Mouse (Mus musculus) thymus, postnatal 14 days (tissue): Measurements from ENCODE around the gene Vmn1r197.
"Not testable (repeated sequence)": the region's sequence is repeated elsewhere in the genome, so short reads cannot be mapped to it uniquely, and the experiment has no call there.

Source experiments
- DNase-seq: peaks from one replicate; pipeline ENCODE4 v3.0.0; 2021

Vmn1r197 gene

DNA sequence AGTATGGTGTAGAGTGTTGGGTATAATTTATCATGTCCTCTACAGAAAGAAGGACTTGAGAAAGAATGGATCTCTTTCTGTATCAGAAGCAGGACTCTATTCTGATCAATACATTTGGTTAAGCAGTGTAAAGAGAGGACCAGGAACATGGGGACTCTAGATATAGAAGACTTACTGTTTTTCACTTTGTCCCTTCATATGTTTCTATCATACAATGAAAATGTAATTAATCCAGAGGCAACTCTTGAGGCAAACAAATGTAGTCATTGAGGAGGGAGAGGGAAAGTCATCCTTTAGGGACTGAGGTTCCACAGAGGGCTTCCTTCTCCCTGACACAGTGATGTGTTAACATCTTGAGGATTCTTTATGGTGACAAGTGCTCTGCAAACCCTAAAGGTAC, at the start of gene Vmn1r197:
Vmn1r197 (plus strand) TSS at position 301 of the 400 bp plus-strand sequence.
- DNase-seq = no peak

DNA sequence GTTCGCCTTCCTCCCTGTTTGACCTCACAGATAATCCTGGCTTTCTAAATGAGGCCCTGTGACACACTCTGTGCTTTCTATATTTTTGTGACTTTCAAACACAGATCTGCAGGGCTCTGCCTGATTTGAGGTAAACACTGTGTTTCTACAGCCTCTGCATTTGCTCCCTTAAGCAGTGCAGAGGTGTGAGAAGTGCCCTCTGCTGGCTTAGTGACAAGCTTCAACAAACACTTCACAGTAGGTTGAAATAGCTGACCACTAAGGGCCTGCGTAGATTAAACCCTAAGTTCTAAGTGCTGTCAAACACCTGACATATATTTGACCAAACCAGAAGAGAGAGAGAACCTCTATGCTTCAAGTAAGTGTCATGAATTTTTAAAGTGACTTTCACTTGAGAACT, 39.8 kb upstream of the Vmn1r197 start:
- no peak for DNase-seq

DNA sequence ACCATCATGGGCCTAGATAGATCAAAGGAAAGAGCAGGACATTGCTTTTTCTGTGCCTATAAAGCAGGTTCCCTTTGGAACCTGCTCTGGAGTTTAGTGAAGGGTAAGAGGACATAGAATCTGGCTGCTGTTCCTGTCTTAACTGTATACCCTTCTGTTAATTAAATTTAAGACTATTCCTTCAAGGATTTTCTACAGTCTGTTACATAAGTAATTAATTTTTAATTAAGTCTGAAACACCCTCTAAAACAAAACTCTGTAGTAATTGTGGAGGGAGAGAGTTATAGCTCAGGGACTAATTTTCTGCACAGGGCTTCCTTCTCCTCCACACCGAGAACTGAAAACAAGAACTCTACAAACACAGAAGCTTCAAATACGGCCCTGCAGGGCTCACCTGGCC, 34.8 kb upstream of the Vmn1r197 start, which contains the start of gene Vmn1r196:
Vmn1r196 (plus strand) TSS at position 301 of the 400 bp plus-strand sequence.
- no peak for DNase-seq

DNA sequence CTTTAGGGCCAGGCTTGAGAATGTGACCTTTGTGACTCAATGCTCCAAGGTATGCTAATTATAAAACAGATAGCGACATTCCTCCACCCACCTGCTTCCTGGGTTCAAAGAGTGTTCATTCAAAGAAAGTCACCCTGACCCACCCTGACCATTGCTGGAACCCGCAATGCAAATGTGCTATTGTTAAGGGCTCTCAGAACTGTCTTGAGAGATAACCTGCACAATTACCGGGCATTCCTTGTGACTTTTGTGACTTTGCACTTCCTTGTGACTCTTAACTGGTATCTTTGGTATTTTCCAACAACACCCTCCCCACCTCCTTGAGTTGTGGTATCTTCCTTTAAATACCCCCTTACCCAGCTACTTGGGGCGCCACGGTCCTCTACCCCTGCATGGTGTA, 16.3 kb upstream of the Vmn1r197 start:
- DNase-seq = not testable (repeated sequence)

DNA sequence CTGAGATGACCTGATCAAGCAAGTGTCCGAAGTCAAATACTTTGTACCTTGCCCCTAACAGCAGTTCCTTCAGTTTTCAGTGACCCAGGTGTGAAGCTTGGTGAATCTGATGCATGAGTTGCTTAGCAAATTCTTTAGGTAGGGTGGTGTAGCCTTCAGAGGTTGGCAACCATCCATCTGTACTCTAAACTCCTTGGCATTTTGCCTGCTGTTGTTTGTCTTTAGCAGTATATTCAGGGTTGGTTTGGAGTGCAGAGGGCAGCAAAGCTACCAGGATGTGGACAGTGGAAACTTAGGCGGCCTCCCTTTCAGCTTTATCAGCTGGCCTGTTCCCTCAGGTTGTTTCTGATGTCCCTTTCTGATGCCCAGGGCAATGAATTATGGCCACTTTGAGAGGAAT, 9.0 kb upstream of the Vmn1r197 start:
- DNase-seq = no peak

DNA sequence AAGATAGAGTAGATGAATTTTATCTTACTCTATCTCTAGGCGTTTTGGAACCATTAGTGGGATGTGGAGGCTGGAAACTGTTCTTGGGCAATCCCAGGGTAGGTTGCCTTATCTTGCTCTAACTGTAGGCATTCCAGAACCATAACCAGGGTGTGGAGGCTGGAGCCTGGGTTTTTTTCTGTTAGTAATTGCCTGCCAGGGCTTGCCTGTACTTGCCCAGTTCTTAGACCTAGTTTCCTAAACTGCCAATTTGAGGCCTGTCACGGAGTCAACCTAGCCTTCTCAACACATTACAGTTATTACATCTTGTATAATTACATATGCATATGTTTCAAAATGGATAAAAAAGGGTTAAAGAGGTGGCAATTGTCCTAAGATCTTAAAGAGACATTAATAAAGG, 7.0 kb upstream of the Vmn1r197 start:
- no peak for DNase-seq

DNA sequence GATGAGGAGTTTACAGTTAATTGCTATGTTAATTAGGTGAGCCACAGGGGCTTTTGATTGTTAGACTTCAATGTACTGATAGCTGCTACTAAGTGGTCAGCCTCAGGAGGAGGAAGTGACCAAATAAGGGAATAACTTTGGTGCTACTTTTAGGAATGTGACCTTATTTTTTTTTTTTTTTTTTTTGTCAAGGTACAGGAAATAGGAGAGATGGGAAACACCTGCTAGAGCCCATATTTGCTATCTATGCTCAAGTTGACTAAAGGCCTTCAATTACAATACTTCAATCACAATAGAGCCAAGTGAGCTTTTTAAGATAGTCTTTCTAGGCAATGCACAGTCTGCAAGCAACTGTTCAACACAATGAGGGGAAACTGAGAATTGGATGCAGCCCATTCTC, 4.3 kb upstream of the Vmn1r197 start:
- no peak for DNase-seq

DNA sequence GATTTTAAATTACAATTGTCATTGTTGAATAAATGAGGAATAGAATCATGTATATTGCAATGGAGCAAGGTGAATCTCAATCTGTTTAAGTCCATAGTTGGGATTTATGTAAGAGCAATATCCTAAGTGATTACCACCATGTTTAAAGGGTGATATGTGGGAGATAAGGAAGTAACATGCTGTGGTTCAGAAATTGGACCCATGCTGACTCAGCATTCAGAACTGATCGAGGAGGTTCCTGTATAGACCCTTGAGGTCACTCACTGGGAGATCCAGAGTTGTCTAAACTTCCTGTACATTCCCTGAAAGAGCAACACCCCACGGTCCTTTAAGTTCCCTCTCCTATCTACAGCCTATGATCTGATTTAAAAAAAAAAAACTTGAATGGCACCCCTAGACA, 8.9 kb downstream of the Vmn1r197 start:
- no peak for DNase-seq

DNA sequence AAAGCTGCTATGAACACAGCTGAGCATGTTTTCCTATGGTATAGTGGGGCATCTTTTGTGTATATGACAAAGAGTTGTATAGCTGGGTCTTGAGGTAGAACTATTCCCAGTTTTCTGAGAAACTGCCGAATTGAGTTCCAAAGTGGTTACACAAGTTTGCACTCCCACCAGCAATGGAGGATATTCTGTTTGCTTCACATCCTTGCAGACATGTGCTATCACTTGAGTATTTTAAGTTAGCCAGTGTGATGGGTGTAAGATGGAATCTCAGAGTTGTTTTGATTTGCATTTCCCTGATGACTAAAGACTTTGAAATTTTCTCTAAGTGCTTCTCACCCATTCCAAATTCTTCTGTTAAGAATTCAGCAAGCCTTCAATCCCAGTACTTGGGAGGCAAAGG, 11.2 kb downstream of the Vmn1r197 start:
- DNase-seq = no peak

DNA sequence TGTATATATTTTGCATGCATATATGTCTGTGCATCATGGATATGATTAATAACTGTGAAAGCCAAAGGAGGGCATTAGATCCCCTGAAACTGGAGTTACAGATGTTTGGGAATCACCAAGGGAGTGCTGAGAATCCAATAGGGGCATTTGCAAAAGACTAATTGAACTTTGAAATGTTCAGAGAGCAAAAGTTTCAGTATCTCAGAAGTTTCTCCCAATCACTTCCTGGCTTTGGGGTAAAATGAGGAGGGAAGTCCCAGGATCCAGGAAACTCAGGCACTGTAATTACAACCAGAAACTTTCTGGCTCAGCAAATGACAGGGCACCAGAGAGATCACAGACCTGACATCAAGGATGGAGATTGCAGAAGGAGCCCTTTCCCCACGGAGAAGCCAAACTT, 25.7 kb downstream of the Vmn1r197 start, which contains the start of gene Vmn1r198:
Vmn1r198 (plus strand) TSS at position 301 of the 400 bp plus-strand sequence.
- DNase-seq = no peak

DNA sequence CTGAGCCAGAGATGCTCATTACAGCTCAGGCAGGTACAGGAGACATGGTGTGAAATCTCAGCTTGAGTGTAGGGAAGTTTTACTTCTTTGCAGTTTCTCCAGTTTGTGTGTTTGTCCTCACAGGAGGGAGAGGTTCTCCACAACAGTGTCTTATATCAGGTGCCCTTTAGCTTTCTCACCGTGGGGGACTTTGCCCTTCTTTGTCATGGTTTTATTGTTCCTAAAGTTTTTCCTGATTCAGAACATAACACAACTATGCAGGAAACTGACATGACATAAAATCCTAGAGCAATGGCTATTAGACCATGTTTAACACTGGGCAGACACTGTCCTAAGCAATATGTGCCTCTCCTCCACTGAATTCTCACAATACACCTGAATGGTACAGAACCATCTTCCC, 26.4 kb downstream of the Vmn1r197 start:
- no peak for DNase-seq

DNA sequence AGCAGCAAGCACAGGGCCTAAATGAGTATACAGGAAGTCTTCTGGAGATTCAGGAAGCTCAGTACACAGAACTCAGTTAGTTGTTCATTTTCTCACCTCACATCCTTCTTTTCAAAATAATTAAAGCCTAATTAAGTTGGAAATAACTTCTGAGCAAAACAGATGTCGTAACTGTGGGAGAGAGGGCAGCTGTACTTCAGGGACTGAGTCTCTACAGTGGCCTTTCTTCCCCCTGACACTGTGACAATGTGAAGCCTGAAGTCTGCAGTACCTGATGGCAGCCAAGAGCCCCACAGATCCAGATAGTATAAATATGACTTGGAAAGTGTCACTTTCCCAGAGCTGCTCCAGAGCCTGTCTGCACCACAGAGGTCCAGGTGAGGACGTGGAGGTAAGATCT, 55.1 kb downstream of the Vmn1r197 start, which contains the start of gene Vmn1r199:
Vmn1r199 (plus strand) TSS at position 301 of the 400 bp plus-strand sequence.
- no peak for DNase-seq

DNA sequence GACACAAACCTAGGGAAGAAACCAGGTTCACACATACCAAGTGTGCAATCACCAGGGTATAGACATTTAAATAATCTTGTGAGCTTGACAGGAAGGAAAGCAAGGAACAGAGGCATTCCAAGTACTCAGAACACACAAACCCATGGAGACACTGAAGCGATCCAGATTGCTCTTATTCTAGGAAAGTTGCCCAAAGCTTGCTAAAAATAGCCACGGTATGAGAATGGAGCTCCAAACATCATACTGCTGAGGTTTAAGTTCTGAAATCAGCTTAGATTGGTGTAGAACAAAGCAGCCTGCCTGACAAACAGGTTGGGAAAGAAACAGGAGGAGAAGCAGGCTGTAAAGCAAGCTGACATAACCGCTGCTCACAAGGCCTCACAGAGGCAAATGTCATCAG, 56.7 kb downstream of the Vmn1r197 start:
- not testable (repeated sequence) for DNase-seq
